In the genomic region with DNA sequence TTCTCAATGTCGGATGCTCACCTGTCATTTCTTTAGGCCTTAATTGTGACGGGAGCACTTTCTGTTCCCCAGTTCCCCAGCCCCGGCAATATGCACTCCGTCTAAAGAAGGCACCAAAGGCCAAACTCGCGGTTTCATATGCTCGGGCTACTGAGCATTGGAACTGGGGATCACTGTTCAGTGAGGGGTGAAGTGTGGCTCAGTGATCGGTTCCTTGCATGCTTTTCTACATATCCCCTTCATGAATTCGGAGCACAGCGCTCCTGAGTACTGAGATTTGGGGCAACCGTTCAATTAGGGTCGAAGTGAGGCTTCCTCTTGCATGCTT, we compare ENCODE assay signal across 8 mouse cellular contexts. TPM values are rescaled to one million over a fixed set of nuclear protein-coding genes. Genes with fewer than 3 reads are reported as not detected.
DNase-seq lines count a peak whose midpoint lies in the region; ATAC-seq and TF ChIP-seq lines count a peak whose summit lies in the region.

No protein-coding gene starts in this region.

- no peaks in the 10 kb centered on the region for H3K9me3 ChIP-seq in hindbrain, embryonic 15.5 days
- no peaks in the 10 kb centered on the region for H3K9me3 ChIP-seq in midbrain, embryonic 13.5 days

- H3K4me3 ChIP-seq in kidney, adult 2 months (ENCODE audit: insufficient read depth, low read depth, low read length): peak overlapping the region; percentile 77
- peak overlapping the region; percentile 65 for H3K4me3 ChIP-seq in bone marrow, adult 2 months (replicated peaks; ENCODE audit: control insufficient read depth, low read depth, low read length)
- peak overlapping the region; percentile 86 for H3K4me3 ChIP-seq in hindbrain, embryonic 15.5 days
- H3K4me3 ChIP-seq in midbrain, embryonic 13.5 days (replicated peaks): peak overlapping the region; percentile 88

- H3K27ac ChIP-seq in kidney, adult 2 months (ENCODE audit: insufficient read depth, low read depth, low read length): no peak overlapping the region
- H3K27ac ChIP-seq in bone marrow, adult 2 months (ENCODE audit: control insufficient read depth, insufficient read depth, low read depth, low read length, poor library complexity): no peak overlapping the region
- H3K27ac ChIP-seq in hindbrain, embryonic 15.5 days (replicated peaks): peak overlapping the region; percentile 89
- H3K27ac ChIP-seq in midbrain, embryonic 13.5 days: peak overlapping the region; percentile 84; the same call in 1 of the 2 replicates

- H3K4me2 ChIP-seq in hindbrain, embryonic 15.5 days: peak overlapping the region; percentile 57
- peak overlapping the region; percentile 78 for H3K4me2 ChIP-seq in midbrain, embryonic 13.5 days (replicated peaks)

- ATAC-seq in hindbrain, embryonic 15.5 days (ENCODE audit: low FRiP score, low read depth): peak; percentile 74
- peak; percentile 64 for ATAC-seq in midbrain, embryonic 13.5 days

- no peak for TF ChIP-seq CTCF in kidney, adult 2 months (conservative IDR thresholded peaks at IDR 0.05; ENCODE audit: insufficient read depth, insufficient read length, low read depth, low read length)
- no peak for TF ChIP-seq CTCF in bone marrow, adult 2 months (IDR thresholded peaks at IDR 0.05; ENCODE audit: control insufficient read depth, insufficient read depth, low read length)

- 12% methylated on average over 12 of the region's 12 CpGs for WGBS in kidney, adult 2 months
- 9% methylated on average over 12 of the region's 12 CpGs for WGBS in bone marrow, adult 2 months
- 12% methylated on average over 12 of the region's 12 CpGs for WGBS in hindbrain, embryonic 15.5 days
- WGBS in midbrain, embryonic 13.5 days: 21% methylated on average over 12 of the region's 12 CpGs

- no peaks in the 10 kb centered on the region for H3K27me3 ChIP-seq in kidney, adult 2 months (replicated peaks; ENCODE audit: control insufficient read depth, insufficient read depth, low read length)
- H3K27me3 ChIP-seq in hindbrain, embryonic 15.5 days: no peaks in the 10 kb centered on the region
- no peaks in the 10 kb centered on the region for H3K27me3 ChIP-seq in midbrain, embryonic 13.5 days

- no peak for TF ChIP-seq POLR2A in kidney, adult 2 months (IDR thresholded peaks at IDR 0.05; ENCODE audit: low read depth, low read length)
- TF ChIP-seq POLR2A in bone marrow, adult 2 months (IDR thresholded peaks at IDR 0.05; ENCODE audit: borderline replicate concordance, control insufficient read depth, low read depth, low read length): no peak

- peaks cover 5% of the 10 kb centered on the region; the same call in 1 of the 2 replicates for H3K4me1 ChIP-seq in kidney, adult 2 months (ENCODE audit: control insufficient read depth, insufficient read depth, low read length)
- peaks cover 1% of the 10 kb centered on the region for H3K4me1 ChIP-seq in bone marrow, adult 2 months (ENCODE audit: control insufficient read depth, insufficient read depth, low read length)
- H3K4me1 ChIP-seq in hindbrain, embryonic 15.5 days (replicated peaks): peaks cover 32% of the 10 kb centered on the region
- H3K4me1 ChIP-seq in midbrain, embryonic 13.5 days (replicated peaks): peaks cover 30% of the 10 kb centered on the region

- DNase-seq in kidney, adult 2 months: no peak
- no peak for DNase-seq in kidney, postnatal 14 days
- no peak for DNase-seq in left cerebral cortex, adult 11 months (ENCODE audit: low spot score)
- DNase-seq in thymus, postnatal 10 days (ENCODE audit: low spot score in 2 of 2): no peak
- no peak for DNase-seq in right cerebral cortex, adult 2 months (ENCODE audit: low spot score in 2 of 2)

- peak overlapping the region; percentile 88 for H3K9ac ChIP-seq in hindbrain, embryonic 15.5 days
- peak overlapping the region; percentile 93 for H3K9ac ChIP-seq in midbrain, embryonic 13.5 days (replicated peaks)

- H3K36me3 ChIP-seq in kidney, adult 2 months (ENCODE audit: control insufficient read depth, insufficient read depth, low read length): no peaks in the 10 kb centered on the region
- no peaks in the 10 kb centered on the region for H3K36me3 ChIP-seq in hindbrain, embryonic 15.5 days
- H3K36me3 ChIP-seq in midbrain, embryonic 13.5 days: no peaks in the 10 kb centered on the region

RNA-seq across cellular contexts. Expression of a gene that starts 0.3 kb away (rescaled TPM):
- 16.5 and 17.6 TPM in 2 replicates for polyA plus RNA-seq in kidney, adult 2 months (2012; rRNA removed)
- 0.23 and 1.3 TPM in 2 replicates for polyA plus RNA-seq in bone marrow, adult 2 months (2011; ENCODE audit: insufficient read depth, insufficient read length, low replicate concordance, missing spikeins)
- polyA plus RNA-seq in hindbrain, embryonic 15.5 days (2015; fragmentation: Nextera tagmentation; extraction: Ambion mirVana): 13.8 and 13.9 TPM in 2 replicates
- polyA plus RNA-seq in midbrain, embryonic 13.5 days (2015; fragmentation: Nextera tagmentation; extraction: Ambion mirVana): 7.5 and 7.9 TPM in 2 replicates

RNA-seq across cellular contexts. Expression of a gene that starts 5.1 kb away (rescaled TPM):
- polyA plus RNA-seq in kidney, adult 2 months (2012; rRNA removed): 1.3 and 1.7 TPM in 2 replicates
- polyA plus RNA-seq in bone marrow, adult 2 months (2011; ENCODE audit: insufficient read depth, insufficient read length, low replicate concordance, missing spikeins): 0.27 TPM in 1 of 2 replicates, not detected in the other
- 2.3 and 3.2 TPM in 2 replicates for polyA plus RNA-seq in hindbrain, embryonic 15.5 days (2015; fragmentation: Nextera tagmentation; extraction: Ambion mirVana)
- polyA plus RNA-seq in midbrain, embryonic 13.5 days (2015; fragmentation: Nextera tagmentation; extraction: Ambion mirVana): 0.63 and 1.3 TPM in 2 replicates

Comparison
In these comparisons a context has a peak if more than half of its experiments do, and no peak if none do; other contexts are left out.
1. H3K27ac ChIP-seq: peak in hindbrain, embryonic 15.5 days (single experiment) and midbrain, embryonic 13.5 days (single experiment); none in kidney, adult 2 months (single experiment) and bone marrow, adult 2 months (single experiment).
2. Peak in every context shown above with its lines, with median percentiles within 50 percentile points of each other: H3K4me3 ChIP-seq.